Mouse (Mus musculus): ENCODE measurements around the gene Asb13. TPM values are rescaled to one million over a fixed set of nuclear protein-coding genes. Genes with fewer than 3 reads are reported as not detected.

Gene Asb13
- polyA plus RNA-seq, 1 experiment from 2014 or later: 15.7 TPM

- no peaks in the 10 kb centered on the region for H3K36me3 ChIP-seq (replicated peaks)
- H3K27ac ChIP-seq: peak overlapping the region; percentile 25; the same call in 1 of the 2 replicates
- 95% methylated on average over 1 of the region's 1 CpGs for WGBS
- no peaks in the 10 kb centered on the region for H3K27me3 ChIP-seq (ENCODE audit: poor library complexity, severe bottlenecking)
- DNase-seq (ENCODE audit: extremely low spot score, low spot score): no peak
- H3K4me3 ChIP-seq: no peak overlapping the region
- peaks cover 3% of the 10 kb centered on the region; the same call in 1 of the 2 replicates for H3K4me1 ChIP-seq
- no peaks in the 10 kb centered on the region for H3K9me3 ChIP-seq
Measured at GRCm38 (mm10) chr13:3669611-3670010, 35.8 kb downstream of the Asb13 start.

GRCm38 (mm10) chr13:3670039-3670438, 36.2 kb downstream of the Asb13 start:
- Histone ChIP-seq H3K9me3 (no peaks in the 10 kb centered on the region), H3K27me3 (ENCODE audit: poor library complexity, severe bottlenecking) (no peaks in the 10 kb centered on the region), H3K4me1 (peaks cover 3% of the 10 kb centered on the region; the same call in 1 of the 2 replicates), H3K4me3 (no peak overlapping the region), H3K27ac (0 out of 2 replicates have a peak overlapping the region, but pooled peaks have one; percentile 9), H3K36me3 (replicated peaks) (no peaks in the 10 kb centered on the region)
- 58% methylated on average over 1 of the region's 1 CpGs for WGBS
- peak; percentile 26 for DNase-seq (ENCODE audit: extremely low spot score, low spot score)

- 75% methylated on average over 3 of the region's 3 CpGs for WGBS
- Histone ChIP-seq H3K4me1 (peaks cover 3% of the 10 kb centered on the region; the same call in 1 of the 2 replicates), H3K27ac (no peak overlapping the region), H3K36me3 (replicated peaks) (no peaks in the 10 kb centered on the region), H3K9me3 (no peaks in the 10 kb centered on the region), H3K4me3 (no peak overlapping the region), H3K27me3 (ENCODE audit: poor library complexity, severe bottlenecking) (no peaks in the 10 kb centered on the region)
- no peak for DNase-seq (ENCODE audit: extremely low spot score, low spot score)
Measured at GRCm38 (mm10) chr13:3673151-3673550, 39.3 kb downstream of the Asb13 start.

- Histone ChIP-seq H3K27ac (no peak overlapping the region), H3K36me3 (replicated peaks) (no peaks in the 10 kb centered on the region), H3K4me1 (peaks cover 3% of the 10 kb centered on the region; the same call in 1 of the 2 replicates), H3K9me3 (no peaks in the 10 kb centered on the region), H3K27me3 (ENCODE audit: poor library complexity, severe bottlenecking) (no peaks in the 10 kb centered on the region), H3K4me3 (no peak overlapping the region)
- no peak for DNase-seq (ENCODE audit: extremely low spot score, low spot score)
- 70% methylated on average over 4 of the region's 4 CpGs for WGBS
Measured at GRCm38 (mm10) chr13:3673622-3674021, 39.8 kb downstream of the Asb13 start.

GRCm38 (mm10) chr13:3675855-3676254, 42.0 kb downstream of the Asb13 start:
- no peak overlapping the region for H3K27ac ChIP-seq

GRCm38 (mm10) chr13:3679098-3679497, 45.3 kb downstream of the Asb13 start:
- Histone ChIP-seq H3K9me3 (no peaks in the 10 kb centered on the region), H3K27ac (no peak overlapping the region), H3K27me3 (ENCODE audit: poor library complexity, severe bottlenecking) (no peaks in the 10 kb centered on the region), H3K4me1 (no peaks in the 10 kb centered on the region; the same call in 1 of the 2 replicates), H3K4me3 (no peak overlapping the region), H3K36me3 (replicated peaks) (no peaks in the 10 kb centered on the region)
- DNase-seq (ENCODE audit: extremely low spot score, low spot score): no peak
- 87% methylated on average over 4 of the region's 4 CpGs for WGBS

More at GRCm38 (mm10) chr13:3675855-3676254, 42.0 kb downstream of the Asb13 start:
- H3K36me3 ChIP-seq (replicated peaks): no peaks in the 10 kb centered on the region
- no peak for DNase-seq (ENCODE audit: extremely low spot score, low spot score)
- no peaks in the 10 kb centered on the region for H3K27me3 ChIP-seq (ENCODE audit: poor library complexity, severe bottlenecking)
- H3K4me1 ChIP-seq: no peaks in the 10 kb centered on the region; the same call in 1 of the 2 replicates
- H3K4me3 ChIP-seq: no peak overlapping the region
- 85% methylated on average over 4 of the region's 4 CpGs for WGBS
- no peaks in the 10 kb centered on the region for H3K9me3 ChIP-seq

- Histone ChIP-seq H3K36me3 (replicated peaks) (no peaks in the 10 kb centered on the region), H3K27me3 (ENCODE audit: poor library complexity, severe bottlenecking) (no peaks in the 10 kb centered on the region), H3K4me1 (no peaks in the 10 kb centered on the region), H3K9me3 (no peaks in the 10 kb centered on the region), H3K4me3 (no peak overlapping the region), H3K27ac (no peak overlapping the region)
- DNase-seq (ENCODE audit: extremely low spot score, low spot score): no peak
- 82% methylated on average over 1 of the region's 1 CpGs for WGBS
Measured at GRCm38 (mm10) chr13:3686306-3686705, 52.5 kb downstream of the Asb13 start.

- H3K9me3 ChIP-seq: no peaks in the 10 kb centered on the region
- H3K27me3 ChIP-seq (ENCODE audit: poor library complexity, severe bottlenecking): no peaks in the 10 kb centered on the region
- 16% methylated on average over 11 of the region's 11 CpGs for WGBS
- H3K27ac ChIP-seq: peak overlapping the region; percentile 40
- peak; percentile 60 for DNase-seq (ENCODE audit: extremely low spot score, low spot score)
- peaks cover 22% of the 10 kb centered on the region for H3K4me1 ChIP-seq
- H3K4me3 ChIP-seq: peak overlapping the region; percentile 1; the same call in 1 of the 2 replicates
- no peaks in the 10 kb centered on the region for H3K36me3 ChIP-seq (replicated peaks)
Measured at GRCm38 (mm10) chr13:3694599-3695343, 60.9 kb downstream of the Asb13 start.

- Histone ChIP-seq H3K4me1 (peaks cover 22% of the 10 kb centered on the region), H3K9me3 (no peaks in the 10 kb centered on the region), H3K27ac (no peak overlapping the region), H3K36me3 (replicated peaks) (no peaks in the 10 kb centered on the region), H3K27me3 (ENCODE audit: poor library complexity, severe bottlenecking) (no peaks in the 10 kb centered on the region), H3K4me3 (no peak overlapping the region)
- 78% methylated on average over 8 of the region's 8 CpGs for WGBS
- no peak for DNase-seq (ENCODE audit: extremely low spot score, low spot score)
Measured at GRCm38 (mm10) chr13:3696977-3697735, 63.3 kb downstream of the Asb13 start.

GRCm38 (mm10) chr13:3700752-3701151, 66.9 kb downstream of the Asb13 start:
- Histone ChIP-seq H3K4me3 (no peak overlapping the region), H3K27ac (no peak overlapping the region), H3K9me3 (no peaks in the 10 kb centered on the region), H3K27me3 (ENCODE audit: poor library complexity, severe bottlenecking) (no peaks in the 10 kb centered on the region), H3K4me1 (peaks cover 6% of the 10 kb centered on the region), H3K36me3 (replicated peaks) (no peaks in the 10 kb centered on the region)
- 86% methylated on average over 4 of the region's 4 CpGs for WGBS
- DNase-seq (ENCODE audit: extremely low spot score, low spot score): no peak
